Mouse (Mus musculus) megakaryocyte-erythroid progenitor cell, adult 5 weeks (primary cell): Measurements from ENCODE around the gene Pmpcb. TPM values are rescaled to one million over a fixed set of nuclear protein-coding genes. Genes with fewer than 3 reads are reported as not detected.

Experiments used
- polyA plus RNA-seq: library from polyadenylated mRNA; stranded (reverse); fragments of >175 nt; gene quantifications from 2 replicates; pipeline ENCODE4 v1.2.3, GENCODE M21; 2012

Pmpcb gene
- polyA plus RNA-seq, result 43.5 and 44.4 TPM in 2 replicates

GRCm38 (mm10) chr5:21736956-21737585 lies at the start of gene Pmpcb:
TSS of gene Pmpcb (plus strand) at chr5:21737141.

GRCm38 (mm10) chr5:21701351-21702008 lies 35.5 kb upstream of the Pmpcb start, which contains the start of gene Napepld:
TSS of gene Napepld (minus strand) at chr5:21701396.

GRCm38 (mm10) chr5:21785053-21785452 lies 48.1 kb downstream of the Pmpcb start, which contains the start of the genes Dnajc2 and Psmc2:
TSS of gene Dnajc2 (minus strand) at chr5:21785251.
TSS of gene Psmc2 (plus strand) at chr5:21785283.

Other genes with a start within 250 kb of the Pmpcb start
- not detected in 2 replicates for gene Lrrc17, start 193.6 kb upstream of the Pmpcb start, polyA plus RNA-seq
- gene Fbxl13, start 91.5 kb upstream of the Pmpcb start, polyA plus RNA-seq, result 0.03 and 0.20 TPM in 2 replicates
- gene Armc10, start 91.3 kb upstream of the Pmpcb start, polyA plus RNA-seq, result 37.5 and 45.9 TPM in 2 replicates
- 0.66 and 1.2 TPM in 2 replicates for gene Napepld, start 35.7 kb upstream of the Pmpcb start, polyA plus RNA-seq
- 62.1 and 64.1 TPM in 2 replicates for gene Dnajc2, start 48.1 kb downstream of the Pmpcb start, polyA plus RNA-seq
- 8.4 and 10.8 TPM in 2 replicates for gene Psmc2, start 48.1 kb downstream of the Pmpcb start, polyA plus RNA-seq
- gene Slc26a5, start 128.5 kb downstream of the Pmpcb start, polyA plus RNA-seq, result not detected in 2 replicates